Mouse (Mus musculus) right cerebral cortex, postnatal 4 days (tissue): ENCODE measurements at regions not wholly inside any gene's neighbourhood (a gene's known extent, or its start where the extent isn't known, plus 50 kb on each side); places are given as distances from the start of the nearest gene placed in this dataset.

Source experiments
- DNase-seq: peaks from one replicate; pipeline ENCODE4 v3.0.0-alpha.2; 2022

DNA sequence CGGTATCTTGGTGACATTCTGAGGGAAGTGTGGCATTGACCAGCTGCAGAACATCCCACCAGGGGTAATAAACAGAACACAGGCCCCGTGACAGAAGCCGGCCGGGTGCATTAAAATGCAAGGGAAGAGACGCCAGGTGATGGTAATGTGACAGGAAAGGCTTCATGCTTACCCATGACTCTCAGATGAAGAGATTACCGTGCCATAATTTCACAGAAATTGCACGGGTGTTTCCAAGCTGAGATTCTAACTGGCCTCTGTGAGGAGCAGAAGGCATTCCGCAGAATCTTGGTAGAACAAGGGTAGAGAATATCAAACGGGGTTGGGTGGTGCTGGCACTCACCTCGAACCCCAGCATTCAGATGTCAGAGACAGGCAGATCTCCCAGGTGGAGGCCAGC, 362.4 kb upstream of the 3110018I06Rik start:
- DNase-seq: no peak

- no peak for DNase-seq
These were observed 360.8 kb upstream of the 3110018I06Rik start for GRCm38 (mm10) chr12:107127591-107127990.

- no peak for DNase-seq
These were observed 359.2 kb upstream of the 3110018I06Rik start for GRCm38 (mm10) chr12:107129232-107129631.

DNA sequence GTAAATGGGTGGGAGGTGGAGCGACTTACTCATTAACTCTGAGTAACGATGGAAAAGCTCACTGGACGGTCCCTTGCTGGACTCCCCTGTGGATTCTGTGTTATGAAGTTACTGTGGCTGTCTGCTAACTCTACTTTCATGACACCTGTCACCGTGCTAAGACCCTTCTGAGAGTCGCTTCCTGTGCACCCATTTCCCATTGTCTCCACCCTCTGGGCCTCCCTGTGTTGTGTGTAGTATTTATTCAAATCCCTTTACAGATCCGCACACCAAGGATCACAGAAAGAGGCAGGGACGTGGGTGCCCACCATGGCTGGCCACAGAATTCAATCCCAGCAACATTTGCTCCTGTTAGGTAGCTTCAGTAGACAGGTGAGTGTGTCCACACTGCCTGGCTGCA, 357.1 kb upstream of the 3110018I06Rik start:
- DNase-seq: no peak

GRCm38 (mm10) chr12:107131841-107132240, 356.6 kb upstream of the 3110018I06Rik start:
- no peak for DNase-seq

- no peak for DNase-seq
These were observed 355.9 kb upstream of the 3110018I06Rik start for GRCm38 (mm10) chr12:107132501-107132900.

DNA sequence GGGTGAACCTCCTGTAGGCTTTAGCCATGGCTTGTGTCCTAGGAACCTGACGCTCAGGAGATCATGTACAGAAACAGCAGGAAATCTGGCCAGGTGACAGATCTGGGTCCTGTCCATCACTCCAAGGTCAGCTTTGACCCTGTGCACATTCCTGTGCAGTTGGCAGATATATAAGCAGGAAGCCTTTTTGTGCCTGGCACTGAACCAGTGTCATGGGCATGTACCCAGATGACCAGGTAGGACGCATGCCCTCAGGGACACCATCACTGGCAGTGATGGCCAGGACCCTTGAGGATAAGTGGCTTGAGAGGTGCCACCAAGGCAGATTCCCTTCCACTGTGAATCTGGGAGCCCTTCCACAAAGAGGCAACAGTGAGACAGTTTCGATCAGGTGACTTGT, 354.1 kb upstream of the 3110018I06Rik start:
- no peak for DNase-seq

- DNase-seq: no peak
These were observed 349.6 kb upstream of the 3110018I06Rik start for GRCm38 (mm10) chr12:107138677-107139400.

DNA sequence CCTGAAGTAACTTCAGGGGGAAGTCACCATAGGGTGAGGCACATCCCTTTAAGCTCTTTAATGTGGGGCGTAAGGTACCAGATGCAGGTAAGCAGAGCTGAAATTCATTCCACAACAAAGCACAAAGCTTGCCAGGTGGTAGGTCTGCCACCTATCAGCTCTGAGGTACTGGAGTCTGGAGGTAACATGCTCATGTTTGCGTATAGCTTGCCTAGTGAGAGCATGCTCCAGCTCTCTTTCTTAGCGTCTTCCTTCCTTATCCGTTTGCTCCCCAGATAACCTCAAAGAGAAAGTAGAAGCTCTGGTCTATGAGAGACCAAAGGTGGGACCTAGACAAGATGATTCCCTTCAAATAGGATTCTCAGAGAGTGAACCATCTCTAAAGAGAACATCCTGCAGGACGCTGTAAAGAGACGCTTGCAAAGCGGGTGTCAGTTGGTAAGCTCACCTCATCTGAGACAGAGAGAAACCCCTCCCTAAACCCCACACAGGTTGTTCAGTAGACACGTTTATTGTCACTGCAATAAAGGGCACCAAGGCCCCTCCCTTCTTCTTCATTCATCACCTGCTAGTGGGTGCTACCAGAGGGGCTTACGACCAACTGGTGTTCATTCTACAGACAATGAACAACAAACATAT, 347.4 kb upstream of the 3110018I06Rik start:
- DNase-seq: no peak

GRCm38 (mm10) chr12:107142226-107142625, 346.2 kb upstream of the 3110018I06Rik start:
- no peak for DNase-seq

- DNase-seq: no peak
These were observed 341.8 kb upstream of the 3110018I06Rik start for GRCm38 (mm10) chr12:107146608-107147121.

GRCm38 (mm10) chr12:107148451-107148850, 340.0 kb upstream of the 3110018I06Rik start:
- DNase-seq: no peak

GRCm38 (mm10) chr12:107151089-107151488, 337.3 kb upstream of the 3110018I06Rik start:
- DNase-seq: no peak

DNA sequence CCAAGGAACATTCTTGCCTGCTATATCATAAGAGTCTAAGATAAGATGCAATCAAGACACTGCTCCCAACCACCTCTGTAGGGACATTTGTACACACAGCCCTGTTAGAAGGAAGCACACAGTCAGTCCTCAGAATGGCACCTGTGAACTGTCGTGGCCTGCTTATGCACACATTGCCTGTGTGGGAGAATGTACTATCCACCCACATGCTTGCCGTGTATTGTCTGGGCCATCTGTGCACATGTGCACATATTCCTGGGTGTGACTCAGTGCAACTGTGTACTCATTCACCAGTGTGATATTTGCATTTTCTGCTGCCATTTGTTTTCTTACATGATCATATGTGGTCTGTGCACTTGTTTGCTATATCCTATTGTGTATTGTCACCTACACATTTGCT, 333.8 kb upstream of the 3110018I06Rik start:
- DNase-seq: no peak

GRCm38 (mm10) chr12:107156791-107157428, 331.5 kb upstream of the 3110018I06Rik start:
- no peak for DNase-seq

DNA sequence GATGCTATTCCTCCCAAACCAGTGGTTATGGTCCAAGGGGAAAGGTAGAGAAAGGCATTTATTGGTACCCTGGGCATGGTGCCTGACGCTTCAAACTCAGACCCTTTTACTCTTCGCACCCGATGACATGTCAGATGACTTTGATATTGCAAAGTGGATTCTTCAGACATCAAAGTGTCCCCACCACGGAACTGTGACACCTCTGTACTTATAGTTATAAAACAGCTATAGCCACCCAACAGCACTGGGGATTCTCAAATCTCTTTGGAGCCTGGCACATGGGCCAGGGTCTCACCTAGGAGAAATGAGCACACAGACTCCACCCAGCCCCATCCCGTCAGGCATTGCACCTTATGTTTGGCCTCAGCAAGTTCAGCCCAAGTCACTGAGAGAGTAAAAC, 329.3 kb upstream of the 3110018I06Rik start:
- DNase-seq: no peak

DNA sequence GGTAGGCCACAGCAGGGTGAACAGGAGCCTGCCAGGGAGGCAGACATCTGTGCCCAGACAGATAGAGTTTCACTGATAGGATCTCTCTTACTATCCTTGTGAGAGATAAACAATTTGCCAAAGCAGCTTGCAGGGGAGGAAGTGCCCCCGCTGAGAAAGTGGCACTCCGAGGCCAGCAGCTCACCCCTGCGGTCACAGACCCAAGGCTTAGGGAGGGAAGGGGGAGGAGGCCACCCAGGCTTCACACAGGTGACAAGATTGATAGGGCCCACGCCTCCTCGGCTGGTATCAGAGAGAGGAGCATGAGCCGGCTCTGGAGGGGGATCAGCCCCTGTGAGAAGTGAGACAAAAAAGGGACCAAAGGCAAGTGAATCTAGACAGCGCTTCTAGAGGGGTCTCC, 328.3 kb upstream of the 3110018I06Rik start:
- no peak for DNase-seq

DNA sequence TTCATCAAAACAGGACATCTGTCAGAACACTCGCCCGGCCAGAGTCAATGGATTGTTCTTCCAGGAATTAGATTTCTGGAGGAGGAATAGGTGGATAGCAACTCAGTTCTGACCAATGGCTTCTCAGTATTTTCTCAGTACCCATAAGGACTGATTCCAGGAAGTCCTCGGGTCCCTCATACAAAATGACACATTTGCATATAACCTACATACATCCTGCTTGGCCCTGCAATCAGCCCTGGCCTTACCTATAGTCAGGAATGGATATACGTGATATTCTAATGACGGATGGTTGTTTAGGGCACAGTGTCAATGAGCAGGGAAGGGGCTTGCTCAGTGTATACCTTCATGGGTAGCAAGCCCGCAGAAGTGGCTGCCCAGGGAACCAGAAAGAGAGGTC, 327.8 kb upstream of the 3110018I06Rik start:
- no peak for DNase-seq

DNA sequence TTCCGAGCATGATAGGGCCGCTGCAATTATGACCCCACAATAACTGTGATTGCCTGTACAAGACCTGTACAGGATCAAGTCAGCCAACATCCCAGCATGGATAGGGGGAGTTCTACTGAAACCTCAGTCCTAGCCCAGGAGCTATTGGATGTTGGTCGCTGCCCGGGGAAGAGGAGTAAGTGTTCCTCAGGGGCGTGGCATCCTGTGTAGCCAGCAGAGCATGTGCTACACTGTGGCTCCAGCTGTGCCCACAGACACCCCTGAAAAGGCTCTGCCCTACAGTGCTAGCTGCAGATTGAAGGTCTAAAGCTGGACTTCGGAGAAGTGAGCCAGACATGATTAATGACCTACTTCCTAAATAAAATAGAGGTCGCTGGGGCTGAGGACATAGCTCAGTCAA, 317.5 kb upstream of the 3110018I06Rik start:
- DNase-seq: no peak

DNA sequence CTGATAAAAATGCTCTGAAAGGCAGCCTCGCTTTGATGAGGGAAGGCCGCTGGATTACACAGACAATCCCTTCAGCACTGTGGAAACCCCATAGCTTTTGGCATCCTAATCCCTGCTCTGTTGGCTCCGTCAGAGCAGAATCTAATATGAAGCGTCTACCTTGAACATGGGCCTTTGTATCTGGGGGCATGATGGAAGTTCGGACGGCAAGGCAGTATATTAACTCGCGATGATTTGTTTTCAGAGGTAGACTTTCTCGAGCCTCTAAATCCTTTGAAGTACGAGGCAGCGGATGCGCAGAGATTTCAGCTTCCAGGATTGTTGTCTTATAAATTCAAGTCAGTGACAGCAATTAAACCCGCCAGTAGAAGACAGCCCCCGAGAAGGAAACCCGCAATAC, 316.8 kb upstream of the 3110018I06Rik start:
- no peak for DNase-seq

DNA sequence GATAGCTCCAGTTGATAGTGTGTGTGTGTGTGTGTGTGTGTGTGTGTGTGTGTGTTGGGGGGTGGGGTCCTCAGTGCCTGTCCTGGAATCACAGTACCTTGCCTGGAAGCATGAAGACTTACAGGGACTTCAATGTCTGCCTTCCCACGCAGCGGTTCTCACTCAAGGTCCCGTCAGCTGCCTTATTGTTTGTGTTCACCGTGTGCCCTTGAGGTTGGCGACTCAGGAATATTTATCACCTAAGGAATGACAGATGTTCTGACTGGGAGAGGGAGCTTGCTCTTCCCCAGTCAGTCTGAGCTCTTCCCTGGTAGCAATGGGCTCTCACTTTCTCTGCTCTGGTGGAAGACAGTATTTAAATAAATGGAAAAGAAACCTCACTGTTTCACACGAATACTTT, 309.8 kb upstream of the 3110018I06Rik start:
- no peak for DNase-seq

- DNase-seq: no peak
These were observed 307.9 kb upstream of the 3110018I06Rik start for GRCm38 (mm10) chr12:107180501-107180900.

DNA sequence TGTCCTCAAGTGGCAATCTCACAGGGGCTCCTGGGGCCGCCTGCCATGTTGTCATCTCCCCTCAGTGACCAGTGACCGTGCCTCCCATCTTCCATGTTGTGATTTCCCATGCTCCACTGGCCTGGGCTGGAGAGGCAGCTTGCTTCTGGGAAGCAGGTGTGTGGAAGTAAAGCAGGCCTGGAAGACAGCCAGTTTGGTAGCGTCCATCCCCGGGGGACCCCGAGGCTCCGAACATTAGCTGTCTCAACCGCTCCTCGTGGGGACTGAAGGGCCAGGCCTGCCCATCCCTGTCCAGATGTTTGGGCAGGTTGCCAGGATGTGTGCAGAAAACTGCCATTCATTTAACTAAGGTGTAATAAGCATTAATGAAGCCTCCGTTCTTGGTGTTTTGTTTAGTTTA, 307.1 kb upstream of the 3110018I06Rik start:
- no peak for DNase-seq

DNA sequence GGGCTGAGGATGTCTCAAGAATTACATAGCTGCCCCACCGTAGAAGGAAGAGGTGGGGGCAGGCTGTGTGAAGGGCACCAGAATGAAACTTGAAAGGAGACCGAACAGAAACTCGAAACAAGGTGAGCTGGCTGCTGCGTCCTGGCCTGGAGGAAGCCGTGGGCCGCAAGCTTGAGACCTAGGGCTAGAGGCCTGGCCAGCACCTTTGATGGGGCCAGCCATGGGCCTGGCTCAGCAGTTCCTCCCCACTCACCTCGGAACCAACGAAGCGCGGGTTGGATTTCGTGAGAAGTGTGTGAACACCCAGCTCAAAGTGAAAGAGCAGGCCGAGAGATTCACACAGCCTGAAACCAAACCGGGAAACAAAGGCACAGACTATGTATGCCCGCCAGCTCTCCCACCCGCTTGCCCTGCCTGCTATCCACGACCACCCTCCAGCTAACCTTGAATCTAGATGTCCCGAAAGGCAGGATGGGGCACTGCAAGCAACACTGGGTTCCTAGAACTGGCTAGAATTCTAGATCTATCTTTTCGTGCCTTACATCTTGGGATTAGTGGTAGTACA, 306.3 kb upstream of the 3110018I06Rik start:
- DNase-seq: no peak
